Mouse (Mus musculus) layer of hippocampus, adult 11-12 months (tissue): Measurements from ENCODE around the gene Syn3.

Experiments
- DNase-seq: peaks from one replicate; pipeline ENCODE4 v3.0.0; 2022; ENCODE audit warnings: low spot score

Gene Syn3

DNA sequence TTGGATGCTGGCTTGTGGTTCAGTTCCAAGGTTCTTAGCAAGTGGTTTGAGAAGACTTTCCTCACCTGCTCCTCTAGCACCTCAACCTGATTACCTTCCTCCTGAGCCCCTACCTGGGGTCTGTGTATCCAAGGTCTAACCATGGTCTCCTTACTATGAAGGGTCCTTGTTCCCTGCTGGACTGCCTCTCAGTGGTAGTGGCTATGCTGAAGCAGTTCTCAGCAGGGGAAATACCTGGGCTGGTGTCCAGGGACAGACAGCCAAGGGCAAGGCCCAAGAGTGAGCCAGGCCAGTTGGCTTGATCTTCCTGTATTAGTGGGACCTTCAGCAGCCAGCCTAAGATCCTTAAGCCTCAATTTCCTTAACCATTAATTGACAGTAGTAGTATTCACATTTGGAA is 294.8 kb downstream of the Syn3 start:
- no peak for DNase-seq

DNA sequence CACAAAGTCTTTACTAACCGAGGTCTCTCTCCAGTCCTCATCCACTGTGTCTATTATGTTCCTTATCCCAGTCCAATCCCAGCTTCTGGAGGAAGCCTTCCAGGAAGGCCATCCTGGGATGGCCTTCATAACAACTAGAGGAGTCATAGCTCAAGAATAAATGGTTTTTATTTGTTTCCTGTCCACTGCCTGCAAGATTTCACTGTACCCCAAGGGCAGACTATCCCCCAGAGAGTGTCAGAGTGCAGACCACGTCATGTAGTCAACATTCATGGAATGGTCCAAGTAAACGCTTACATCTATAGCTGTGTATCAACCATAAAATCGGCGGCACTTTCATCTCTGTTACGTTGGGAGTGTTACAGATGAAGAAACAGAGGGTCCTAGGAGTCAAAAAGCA is 295.5 kb downstream of the Syn3 start:
- DNase-seq: no peak

DNA sequence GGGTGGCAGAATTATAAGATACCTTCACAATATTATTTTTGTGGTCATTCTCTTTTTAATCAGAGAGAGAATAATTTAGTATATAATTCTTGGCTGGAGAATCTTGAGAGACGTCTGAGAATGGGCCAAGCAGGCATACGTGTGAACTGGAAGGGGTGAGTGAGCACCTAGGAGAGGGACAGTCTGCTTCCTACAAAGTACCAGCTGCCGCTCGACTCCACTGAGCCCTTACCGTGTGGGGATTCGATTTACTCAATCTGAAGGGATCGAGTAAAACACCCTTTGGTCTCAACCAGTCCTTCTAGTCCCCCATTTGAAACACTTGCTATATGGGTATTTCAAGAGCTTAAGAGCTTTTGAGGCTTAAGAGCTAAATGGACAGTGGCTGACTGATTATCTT is 296.9 kb downstream of the Syn3 start:
- DNase-seq: no peak

DNA sequence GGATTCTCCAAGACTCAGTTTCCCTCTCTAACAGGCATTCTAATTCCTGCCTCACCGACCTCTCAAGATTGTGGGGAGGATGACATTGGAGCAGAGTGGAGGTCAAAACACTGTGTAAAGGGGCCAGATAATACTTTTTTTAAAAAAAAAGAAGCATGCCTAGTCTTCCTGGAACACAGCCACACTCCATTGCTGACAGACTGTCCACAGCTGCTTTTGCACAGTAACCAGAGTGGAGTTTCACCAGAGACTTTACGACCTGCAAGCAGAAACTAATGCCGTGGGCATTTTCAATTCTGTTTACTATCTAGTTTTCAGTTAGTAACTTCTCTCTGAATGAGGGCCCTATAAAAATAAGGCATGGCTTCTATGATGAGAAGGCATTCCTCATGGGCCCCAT is 297.7 kb downstream of the Syn3 start:
- no peak for DNase-seq

DNA sequence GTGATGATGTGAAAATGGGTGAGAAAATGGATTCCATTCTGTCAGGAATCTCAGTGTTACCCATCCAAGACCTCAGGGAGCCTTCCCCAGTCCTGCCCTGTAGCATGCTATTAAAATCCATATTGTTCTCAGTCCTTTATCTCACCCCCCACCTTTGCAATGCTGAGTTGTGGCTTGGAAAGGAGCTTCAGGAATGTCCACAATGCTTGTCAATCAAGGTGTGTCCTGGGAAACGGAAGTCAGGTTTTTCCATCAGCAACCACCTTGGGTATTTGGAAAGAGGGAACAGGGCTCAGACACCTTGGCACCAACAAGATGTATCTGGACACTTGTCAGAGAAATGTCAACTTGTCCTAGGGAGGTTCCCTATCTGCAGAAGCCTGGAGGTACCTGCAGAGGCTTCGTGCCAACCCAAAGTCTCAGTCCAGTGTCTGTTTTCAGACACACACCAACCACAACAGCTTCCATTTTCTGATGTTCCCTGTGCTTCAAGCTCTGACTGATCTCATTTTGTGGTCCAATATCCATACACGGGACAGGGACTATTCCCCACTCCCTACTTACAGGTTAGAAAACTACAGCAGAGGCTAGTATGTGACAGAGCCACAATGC is 302.2 kb downstream of the Syn3 start:
- DNase-seq: no peak

DNA sequence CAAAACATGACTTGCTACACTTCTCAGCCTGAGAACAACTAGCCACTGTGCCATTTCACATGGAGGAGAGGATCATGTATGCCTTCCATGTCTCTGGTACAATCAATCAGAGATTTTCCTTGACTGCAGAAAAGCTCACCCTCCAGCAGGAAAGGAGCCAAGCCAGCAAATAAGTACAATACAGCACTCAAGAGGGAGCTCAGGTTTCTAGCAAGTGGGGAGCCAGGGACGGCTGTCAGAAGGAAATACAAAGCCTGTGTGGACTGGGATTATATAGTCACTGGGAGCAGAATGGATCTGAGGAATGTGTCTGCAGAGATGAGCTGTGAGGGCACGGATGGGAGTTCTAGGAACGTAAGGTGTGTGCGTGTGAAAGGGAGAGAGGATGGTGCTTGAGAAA is 304.0 kb downstream of the Syn3 start:
- DNase-seq: no peak

DNA sequence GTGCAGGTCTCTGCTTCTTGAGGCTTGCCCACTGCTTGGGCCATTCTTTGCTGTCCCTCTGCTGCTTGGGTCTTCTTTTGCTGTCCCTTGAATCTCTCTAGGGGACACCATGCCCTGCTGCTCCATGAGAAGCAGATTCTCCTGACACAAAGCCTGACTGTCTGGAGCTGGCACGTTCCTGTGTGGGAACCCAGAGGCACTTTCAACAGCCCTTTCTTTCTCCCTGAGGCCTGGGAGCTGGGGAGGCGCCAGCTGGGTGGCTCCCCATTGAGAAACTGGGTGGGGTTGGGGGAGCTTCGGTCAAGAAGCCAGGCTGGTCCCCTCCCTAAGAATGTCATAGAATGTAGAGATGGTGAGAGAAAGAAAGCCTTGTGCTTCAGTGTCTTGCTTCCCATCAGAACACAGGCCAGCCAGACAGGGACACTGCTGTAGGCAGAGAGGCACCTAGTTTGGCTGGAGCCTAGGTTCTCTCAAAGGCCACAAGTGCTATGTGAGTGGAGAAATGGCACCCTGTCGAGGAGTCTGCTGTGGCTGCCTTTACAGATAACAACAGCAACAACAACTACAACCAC is 304.7 kb downstream of the Syn3 start:
- peak; percentile 15 for DNase-seq

DNA sequence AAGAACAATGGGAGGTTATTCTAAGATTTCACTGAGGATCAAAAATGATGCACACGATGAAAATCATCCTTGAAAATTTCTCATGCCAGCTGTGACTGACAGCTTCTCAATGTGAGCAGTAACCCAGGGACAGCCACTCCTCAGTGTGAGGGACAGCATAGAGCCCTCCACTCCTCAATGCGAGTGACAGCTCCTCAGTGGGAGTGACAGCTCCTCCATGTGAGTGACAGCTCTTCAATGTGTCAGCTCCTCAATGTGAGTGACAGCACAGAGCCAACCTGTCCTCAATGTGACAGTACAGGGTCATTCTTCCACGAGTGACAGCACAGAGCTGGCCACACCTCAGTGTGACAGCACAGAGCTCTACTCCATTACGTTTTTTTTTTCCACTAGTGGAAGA is 310.1 kb downstream of the Syn3 start:
- no peak for DNase-seq

DNA sequence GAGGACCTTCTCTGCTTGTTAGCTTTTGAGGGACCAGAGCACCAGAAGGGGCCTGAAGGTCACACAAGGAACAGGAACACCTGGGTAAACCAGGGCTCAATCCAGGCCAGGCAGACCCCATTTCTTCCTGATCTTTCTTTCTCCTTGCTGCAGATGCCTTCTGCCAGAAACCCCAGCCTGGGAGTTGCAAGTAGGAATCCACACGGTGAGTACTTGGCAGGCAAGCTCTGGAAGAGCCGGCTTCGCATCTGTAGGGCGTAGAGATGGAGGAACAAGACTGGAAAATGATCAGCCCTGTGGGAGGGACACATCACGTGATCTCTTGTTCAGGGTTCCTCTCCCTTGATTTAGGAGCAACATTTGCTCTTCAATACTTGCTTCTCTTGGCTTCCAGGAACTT is 310.8 kb downstream of the Syn3 start:
- DNase-seq: no peak

DNA sequence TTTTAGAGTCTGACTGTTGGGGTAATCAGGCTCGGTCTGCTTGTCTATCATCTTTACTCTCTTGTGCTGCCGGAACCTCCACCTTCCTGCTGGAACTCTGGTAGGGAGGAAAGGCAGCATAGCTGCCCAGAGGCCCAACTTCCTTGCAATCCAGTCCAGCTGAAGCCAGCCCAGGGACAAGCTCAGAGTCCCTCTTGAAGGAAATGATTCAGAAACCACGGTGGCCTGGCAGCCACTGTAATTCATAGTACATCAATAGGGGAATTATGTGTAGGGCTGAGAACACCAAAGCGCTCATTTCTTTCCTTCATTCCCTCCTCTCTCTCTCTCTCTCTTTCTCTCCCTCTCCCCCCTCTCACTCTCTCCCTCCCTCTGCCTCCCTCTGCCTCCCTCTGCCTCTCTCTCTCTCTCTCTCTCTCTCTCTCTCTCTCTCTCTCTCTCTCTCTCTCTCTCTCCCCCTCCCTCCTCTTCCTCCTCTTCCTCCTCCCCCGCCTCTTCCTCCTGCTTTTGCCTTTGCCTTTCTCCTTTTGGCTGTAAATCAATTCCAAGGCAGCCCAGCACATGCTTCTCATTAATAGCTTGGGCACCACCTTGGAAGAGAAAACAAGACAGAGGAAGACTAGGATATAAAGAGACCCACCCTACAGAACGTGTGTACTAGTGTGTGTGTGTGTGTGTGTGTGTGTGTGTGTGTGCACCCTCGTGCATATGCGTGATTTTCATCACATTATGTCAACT is 315.4 kb downstream of the Syn3 start:
- no peak for DNase-seq

DNA sequence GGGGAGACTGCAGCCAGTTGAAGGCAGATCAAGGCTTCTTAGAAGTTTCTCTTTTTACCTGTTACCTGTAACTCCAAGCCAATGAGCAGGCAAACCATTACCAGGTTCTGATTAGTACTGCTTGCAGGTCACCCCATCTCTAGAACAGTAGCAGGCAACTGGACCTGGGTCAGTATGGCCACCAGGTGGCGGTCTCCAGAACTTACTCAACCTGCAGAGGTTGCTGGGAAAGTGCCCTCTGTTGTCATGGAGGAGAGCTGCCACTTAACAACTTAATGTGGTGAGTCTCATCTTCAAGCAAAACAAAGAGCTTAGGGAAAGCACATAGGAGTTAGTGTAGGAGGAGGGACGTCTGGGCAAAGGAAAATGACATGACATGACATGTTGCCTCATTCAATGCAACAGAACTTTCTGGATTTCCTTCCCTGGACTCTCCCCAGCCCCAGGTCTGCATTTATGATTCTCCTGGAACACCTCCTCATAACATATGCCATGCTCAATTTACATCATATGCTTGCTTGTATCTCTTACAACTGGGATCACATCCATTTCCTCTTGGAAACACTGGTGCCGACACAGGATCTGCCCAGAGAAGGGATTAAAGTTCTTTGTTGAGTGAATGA is 316.4 kb downstream of the Syn3 start:
- peak; percentile 51 for DNase-seq

DNA sequence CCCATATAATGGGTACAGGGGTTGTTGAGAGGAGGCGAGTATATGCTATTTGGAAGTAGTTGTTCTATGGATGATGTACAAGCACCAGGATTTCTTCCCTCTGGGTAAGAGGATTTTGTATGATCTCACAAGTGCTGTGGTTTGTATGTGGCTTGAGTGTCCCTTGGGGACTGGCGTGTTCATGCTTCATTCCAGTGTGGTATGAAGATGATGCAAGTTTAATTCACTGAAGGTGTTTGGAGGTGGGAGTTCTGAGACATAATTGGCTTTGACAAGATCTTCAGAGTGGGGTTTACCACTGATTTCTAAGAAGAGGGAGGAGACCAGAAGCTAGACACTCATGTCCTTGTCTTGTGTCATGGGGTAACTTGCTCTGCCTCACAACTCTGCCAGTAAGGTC is 322.3 kb downstream of the Syn3 start:
- no peak for DNase-seq

DNA sequence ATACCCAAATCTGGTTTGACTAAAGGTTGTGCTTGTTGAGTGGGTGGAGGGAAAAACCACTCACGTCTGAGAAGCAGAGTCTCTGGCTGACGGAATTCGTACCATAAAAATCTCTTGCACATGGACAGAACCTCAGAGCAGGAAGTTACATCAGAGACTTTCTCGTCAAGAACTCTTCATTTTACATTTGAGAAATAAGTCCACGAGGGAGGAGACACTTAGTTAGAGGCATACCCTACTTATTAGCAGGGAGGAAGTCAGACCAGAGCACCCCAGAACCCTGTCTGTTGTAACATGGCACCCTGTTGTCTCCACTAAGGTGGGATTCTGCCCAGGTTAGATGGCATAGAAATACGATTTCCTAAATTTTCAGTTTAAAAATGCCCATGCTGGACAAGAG is 324.7 kb downstream of the Syn3 start:
- DNase-seq: no peak

DNA sequence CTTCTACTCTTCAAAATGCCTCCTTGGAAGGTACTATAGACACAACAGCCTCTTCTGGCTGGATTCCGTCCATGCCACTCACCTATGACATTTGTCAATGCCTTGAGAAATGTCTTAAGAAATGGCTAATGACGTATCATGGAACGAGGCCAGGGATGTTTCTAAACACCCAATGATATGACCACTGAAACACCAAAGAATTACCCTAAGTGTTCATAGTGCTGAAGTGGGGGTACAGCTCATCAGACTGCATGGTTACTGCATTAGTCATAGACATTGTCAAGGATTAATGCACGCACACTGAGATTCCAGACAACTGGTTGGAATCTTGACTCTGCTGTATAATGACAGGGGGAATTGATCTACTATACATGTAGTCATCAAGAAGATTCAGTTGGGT is 325.4 kb downstream of the Syn3 start:
- no peak for DNase-seq

DNA sequence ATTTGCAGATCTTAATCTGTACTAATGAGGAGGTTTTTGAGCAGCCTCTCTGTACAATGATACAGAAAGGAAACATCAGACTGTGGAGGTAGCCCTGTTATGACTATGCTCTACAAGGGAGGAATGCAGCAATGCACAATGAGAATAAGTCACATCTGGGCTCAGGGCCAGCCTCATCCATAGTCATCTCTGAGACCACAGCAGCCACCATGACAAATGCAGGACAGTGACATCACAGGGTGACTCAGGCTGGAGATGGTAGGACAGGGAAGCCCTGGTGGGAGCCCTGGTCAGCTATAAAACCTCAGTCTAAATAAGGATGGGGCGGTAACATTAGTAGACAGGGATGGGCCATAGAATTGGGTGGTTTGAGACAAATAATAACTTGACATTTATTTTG is 327.4 kb downstream of the Syn3 start:
- DNase-seq: no peak

DNA sequence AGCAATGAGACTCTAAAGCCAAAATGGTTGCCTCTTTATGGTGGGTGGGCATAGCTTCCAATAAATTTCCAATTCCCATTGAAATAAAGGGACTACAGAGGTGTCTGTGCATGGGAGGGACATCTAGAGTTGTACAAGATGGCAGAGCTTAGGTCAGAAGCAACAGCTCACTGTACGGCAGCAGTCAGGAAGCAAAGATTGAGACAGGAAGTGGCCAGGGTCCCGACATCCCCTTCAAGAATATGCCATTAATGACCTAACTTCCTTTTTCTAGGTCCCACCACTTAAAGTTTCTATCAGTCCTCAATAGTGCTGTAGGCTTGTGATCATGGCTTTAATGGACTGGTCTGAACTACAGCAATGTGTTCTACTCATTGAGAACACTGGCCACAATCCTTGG is 330.6 kb downstream of the Syn3 start:
- no peak for DNase-seq

DNA sequence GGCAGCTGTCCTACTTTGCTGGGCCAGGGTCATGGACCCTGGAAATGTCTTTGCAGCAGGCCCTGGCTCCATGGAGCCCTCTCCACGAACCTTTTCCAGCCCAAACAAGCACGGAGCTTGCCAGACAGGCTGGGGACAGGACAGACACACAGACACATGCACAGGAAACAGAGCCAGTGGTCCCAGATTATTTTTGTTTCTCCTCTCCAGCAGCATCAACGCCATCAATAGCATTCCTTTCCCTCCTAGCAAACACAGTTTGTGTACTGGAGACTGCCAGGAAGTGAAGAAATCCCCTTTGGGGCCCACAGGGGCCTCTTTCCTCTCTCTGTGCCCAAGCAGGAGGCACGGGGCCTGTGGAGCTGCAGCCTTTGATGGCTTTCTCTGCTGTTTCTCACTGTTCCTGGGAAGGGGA is 331.8 kb downstream of the Syn3 start:
- peak; percentile 8 for DNase-seq

DNA sequence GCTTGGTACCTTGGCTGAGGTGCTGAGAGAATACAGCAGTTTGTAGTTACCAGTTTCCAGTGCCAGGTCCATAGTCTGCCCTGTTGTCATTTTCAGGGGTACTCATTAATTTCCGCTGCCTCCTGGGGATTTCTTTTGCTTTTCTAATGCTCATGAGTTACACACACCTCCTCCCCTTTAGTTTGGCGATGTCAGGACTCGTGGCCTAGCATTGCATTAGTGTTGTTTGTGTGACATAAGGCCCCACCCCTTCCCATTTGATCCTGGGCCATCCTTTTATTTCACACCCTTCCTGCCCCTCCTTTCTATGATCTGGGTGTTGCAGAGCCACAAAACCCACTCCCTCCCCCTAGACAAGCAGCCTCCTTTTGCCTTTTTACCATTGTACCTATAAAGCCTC is 334.6 kb downstream of the Syn3 start:
- no peak for DNase-seq

DNA sequence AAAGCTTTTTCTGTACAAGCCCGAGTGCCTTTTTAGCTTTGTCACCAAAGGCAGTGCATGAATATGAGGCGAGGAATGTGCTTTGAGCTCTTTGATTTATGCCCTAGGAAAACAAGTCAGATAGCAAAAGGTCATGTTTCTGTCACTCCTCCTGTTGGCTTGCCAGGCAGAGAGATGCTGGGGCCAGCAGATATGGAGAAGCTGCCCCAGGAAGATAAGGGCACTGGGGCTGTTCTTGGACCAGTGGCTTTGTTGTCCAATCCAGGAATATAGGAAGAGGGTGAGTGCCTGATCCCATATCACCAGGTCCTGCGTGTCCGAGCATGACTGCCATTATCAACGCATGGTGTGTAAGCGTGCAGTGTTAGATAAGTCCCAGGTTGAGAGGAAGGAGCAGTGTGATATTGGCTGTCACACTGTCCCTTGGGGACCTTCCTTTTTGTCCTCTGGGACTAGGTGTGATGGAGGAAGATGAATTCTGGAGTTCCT is 336.9 kb downstream of the Syn3 start:
- DNase-seq: no peak

DNA sequence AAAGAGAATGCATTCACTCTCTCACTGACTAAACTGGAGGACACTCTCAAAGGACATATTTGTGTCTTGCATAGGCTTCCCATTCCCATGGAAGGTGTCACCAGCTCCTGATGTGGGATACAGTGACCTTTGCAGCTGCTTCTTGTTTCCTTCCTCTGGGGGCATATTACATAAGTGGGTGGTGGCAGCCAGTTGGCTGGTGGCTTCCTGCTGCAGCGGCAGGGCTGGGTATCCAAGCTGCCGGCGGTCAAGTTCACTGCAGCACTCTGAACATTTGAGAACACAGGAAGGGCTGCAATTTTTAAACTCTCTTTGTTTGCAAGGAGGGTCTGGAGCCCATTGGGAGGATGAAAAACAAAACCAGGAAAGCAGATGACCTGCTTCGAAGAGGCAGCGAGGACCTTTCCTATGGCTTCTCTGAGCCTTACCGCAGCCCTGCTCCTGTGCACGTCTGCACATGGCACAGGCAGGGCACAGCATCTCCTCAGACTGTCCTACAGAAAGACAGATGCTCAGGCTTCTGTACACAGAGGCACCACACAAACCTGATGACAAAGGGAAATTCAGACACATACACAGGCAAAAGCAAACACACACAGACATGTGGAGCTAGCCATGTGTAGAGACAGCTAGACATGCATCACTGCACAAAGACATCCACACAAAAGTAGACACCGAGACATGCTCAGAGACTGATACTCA is 340.3 kb downstream of the Syn3 start:
- DNase-seq: no peak

DNA sequence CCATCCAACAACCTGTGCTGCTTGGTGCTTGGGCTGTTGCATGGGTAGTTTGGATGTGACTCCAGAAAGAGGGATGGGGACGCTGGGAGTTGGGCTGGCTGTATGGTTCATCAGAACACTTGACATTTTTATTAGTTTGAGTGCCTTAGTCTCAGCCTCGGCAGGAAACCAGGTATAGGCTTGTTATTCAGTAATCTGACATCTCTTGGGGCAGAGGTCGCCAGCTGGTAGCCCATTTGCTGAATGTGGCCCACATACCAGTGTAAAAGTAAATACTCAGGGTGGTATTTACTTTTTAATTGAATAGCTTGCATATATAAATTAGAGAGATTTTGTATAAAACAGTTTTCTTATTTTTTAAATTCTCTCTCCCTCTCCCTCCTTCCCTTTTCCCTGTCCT is 343.4 kb downstream of the Syn3 start:
- no peak for DNase-seq

DNA sequence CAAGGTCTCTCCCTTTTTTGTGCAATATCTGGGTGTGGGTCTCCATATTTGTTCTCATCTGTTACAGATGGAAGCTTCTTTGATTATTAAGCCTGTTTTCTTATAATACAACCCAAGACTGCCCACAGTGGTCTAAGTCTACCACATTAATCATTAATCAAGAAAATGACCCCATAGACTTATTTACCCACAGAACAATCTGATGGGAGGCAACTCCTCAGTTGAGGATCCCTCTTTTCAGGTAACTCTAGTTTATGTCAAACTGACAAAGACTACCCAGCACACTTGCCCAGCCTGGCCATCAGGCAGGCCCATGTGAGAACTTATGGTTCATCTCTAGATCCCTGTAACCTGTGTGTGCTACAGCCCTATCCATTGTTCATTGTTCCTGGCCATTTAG is 345.5 kb downstream of the Syn3 start:
- no peak for DNase-seq

DNA sequence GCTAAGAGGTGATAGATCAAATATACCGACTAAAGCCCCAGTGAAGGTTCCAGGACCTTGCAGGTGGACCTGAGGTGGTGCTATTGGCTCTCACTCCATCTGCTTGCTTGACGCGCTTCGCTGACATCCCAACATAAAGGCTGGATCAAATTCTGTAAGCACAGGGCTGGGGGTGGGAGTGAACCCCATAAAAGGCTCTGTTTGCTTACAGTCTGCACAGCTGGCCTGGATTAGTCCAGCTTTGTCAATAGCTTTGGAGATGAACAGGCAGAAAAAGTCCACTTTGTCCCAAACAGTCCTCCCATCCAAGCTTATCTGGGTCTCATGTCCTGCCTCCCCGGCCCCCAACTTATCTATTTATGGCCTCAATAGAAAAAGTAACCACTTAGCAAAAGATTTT is 347.3 kb downstream of the Syn3 start:
- DNase-seq: no peak
